Mouse (Mus musculus) liver, postnatal 0 days (tissue): ENCODE measurements around the gene Homer1. TPM values are rescaled to one million over a fixed set of nuclear protein-coding genes. Genes with fewer than 3 reads are reported as not detected.

Experiments used
- ATAC-seq: fragments of 200-750 bp; cut with Nextera tagmentation; 2 replicates; pipeline ENCODE4 v1.8.0; 2017; ENCODE audit warnings: mild to moderate bottlenecking, moderate library complexity
- DNase-seq: peaks from one replicate; pipeline ENCODE4 v3.0.0-alpha.2; 2016
- H3K27ac ChIP-seq: fragments of 300-500 bp; sonication (generic); 2 replicates; pipeline ENCODE4 v1.5.1; 2014; ENCODE audit warnings: antibody characterized with exemption, moderate library complexity, mild to moderate bottlenecking, low read depth
- H3K27me3 ChIP-seq: fragments of 300-500 bp; sonication (generic); 2 replicates; pipeline ENCODE4 v1.6.1; 2014; ENCODE audit warnings: low read length, control low read depth, mixed read lengths; ENCODE audit not compliant: insufficient read depth
- H3K36me3 ChIP-seq: fragments of 300-500 bp; sonication (generic); replicated peaks from 2 replicates; pipeline ENCODE4 v1.6.1; 2014; ENCODE audit warnings: mild to moderate bottlenecking, control low read depth, low read length, moderate library complexity, mixed read lengths; ENCODE audit not compliant: insufficient read depth
- H3K4me1 ChIP-seq: fragments of 300-500 bp; sonication (generic); 2 replicates; pipeline ENCODE4 v1.6.1; 2014; ENCODE audit warnings: antibody characterized with exemption, mild to moderate bottlenecking, control low read depth; ENCODE audit not compliant: insufficient read depth
- H3K4me2 ChIP-seq: fragments of 300-500 bp; sonication (generic); 2 replicates; pipeline ENCODE4 v1.6.1; 2014; ENCODE audit warnings: low read depth, mild to moderate bottlenecking, low read length, moderate library complexity, mixed read lengths
- H3K4me3 ChIP-seq: fragments of 300-500 bp; sonication (generic); 2 replicates; pipeline ENCODE4 v1.5.1; 2014; ENCODE audit warnings: low read depth, low read length
- H3K9ac ChIP-seq: fragments of 300-500 bp; sonication (generic); replicated peaks from 2 replicates; pipeline ENCODE4 v1.6.1; 2014; ENCODE audit warnings: mild to moderate bottlenecking, moderate library complexity
- H3K9me3 ChIP-seq: fragments of 300-500 bp; sonication (generic); 2 replicates; pipeline ENCODE4 v1.6.1; 2016; ENCODE audit warnings: mild to moderate bottlenecking, control low read depth, low read length, mixed read lengths
- CTCF ChIP-seq: sonication (generic); IDR thresholded peaks from 2 replicates; pipeline ENCODE4 v1.5.1; 2016; ENCODE audit warnings: antibody characterized with exemption, low read depth
- EP300 ChIP-seq: IDR thresholded peaks from 2 replicates; pipeline ENCODE4 v1.6.1; 2016; ENCODE audit warnings: antibody characterized with exemption, low read depth, mild to moderate bottlenecking
- WGBS: fragments of 180-500 bp; shearing (Covaris S2); extraction: QIAGEN DNeasy Blood & Tissue Kit; methylation state at CpG from one replicate; pipeline ENCODE4 v1.1.7; 2014; ENCODE audit not compliant: insufficient replicate concordance; 5-methylcytosine and 5-hydroxymethylcytosine counted together
- polyA plus RNA-seq: library from polyadenylated mRNA; unstranded; fragments of >200 nt; fragmentation: Nextera tagmentation; extraction: Ambion mirVana; gene quantifications from 2 replicates; pipeline ENCODE4 v1.2.1, GENCODE M21; 2015

Homer1 gene
- polyA plus RNA-seq, 1 experiment from 2014 or later, result 1.2 TPM

- Histone ChIP-seq H3K27me3 (no peaks in the 10 kb centered on the region), H3K36me3 (no peaks in the 10 kb centered on the region), H3K4me3 (no peak overlapping the region), H3K9me3 (no peaks in the 10 kb centered on the region), H3K9ac (no peak overlapping the region), H3K27ac (no peak overlapping the region), H3K4me1 (no peaks in the 10 kb centered on the region), H3K4me2 (no peak overlapping the region)
- 85% methylated on average over 13 of the region's 13 CpGs for WGBS
- no peak for TF ChIP-seq CTCF
- TF ChIP-seq EP300, result no peak
- DNase-seq (no peak), ATAC-seq (no peak)
Measured at GRCm38 (mm10) chr13:93332491-93332890, 33.1 kb downstream of the Homer1 start.

- no peak for ATAC-seq
- no peak overlapping the region for H3K4me2 ChIP-seq
Measured at GRCm38 (mm10) chr13:93335337-93335736, 35.9 kb downstream of the Homer1 start.

GRCm38 (mm10) chr13:93338394-93338793 lies 39.0 kb downstream of the Homer1 start:
- Histone ChIP-seq H3K9me3 (no peaks in the 10 kb centered on the region), H3K36me3 (no peaks in the 10 kb centered on the region), H3K27ac (no peak overlapping the region), H3K4me3 (no peak overlapping the region), H3K4me1 (no peaks in the 10 kb centered on the region), H3K27me3 (no peaks in the 10 kb centered on the region), H3K4me2 (no peak overlapping the region), H3K9ac (no peak overlapping the region)
- ATAC-seq (no peak), DNase-seq (no peak)
- TF ChIP-seq EP300 (no peak), CTCF (no peak)
- 53% methylated on average over 5 of the region's 5 CpGs for WGBS

More at GRCm38 (mm10) chr13:93335337-93335736, 35.9 kb downstream of the Homer1 start:
- H3K9me3 ChIP-seq, result no peaks in the 10 kb centered on the region
- H3K27ac ChIP-seq, result no peak overlapping the region
- H3K36me3 ChIP-seq, result no peaks in the 10 kb centered on the region
- no peaks in the 10 kb centered on the region for H3K27me3 ChIP-seq
- no peak overlapping the region for H3K9ac ChIP-seq
- no peak overlapping the region for H3K4me3 ChIP-seq
- WGBS, result 64% methylated on average over 2 of the region's 3 CpGs
- DNase-seq, result no peak
- H3K4me1 ChIP-seq, result no peaks in the 10 kb centered on the region
- TF ChIP-seq CTCF, result peak; percentile 44
- TF ChIP-seq EP300, result no peak

GRCm38 (mm10) chr13:93340555-93341278 lies 41.3 kb downstream of the Homer1 start:
- no peak for DNase-seq
- H3K36me3 ChIP-seq, result no peaks in the 10 kb centered on the region
- no peaks in the 10 kb centered on the region; the same call in 1 of the 2 replicates for H3K4me1 ChIP-seq
- H3K27me3 ChIP-seq, result no peaks in the 10 kb centered on the region
- TF ChIP-seq EP300, result no peak
- peak; percentile 58 for TF ChIP-seq CTCF
- no peak overlapping the region for H3K4me3 ChIP-seq
- H3K4me2 ChIP-seq, result peak overlapping the region; percentile 48
- H3K27ac ChIP-seq, result peak overlapping the region; percentile 34
- H3K9me3 ChIP-seq, result no peaks in the 10 kb centered on the region
- ATAC-seq, result peak; percentile 70
- 47% methylated on average over 3 of the region's 3 CpGs for WGBS
- no peak overlapping the region for H3K9ac ChIP-seq

- 60% methylated on average over 5 of the region's 5 CpGs for WGBS
- no peaks in the 10 kb centered on the region for H3K36me3 ChIP-seq
- peaks cover 4% of the 10 kb centered on the region for H3K4me1 ChIP-seq
- no peaks in the 10 kb centered on the region for H3K9me3 ChIP-seq
- DNase-seq (no peak), ATAC-seq (peak; percentile 74)
- peak overlapping the region; percentile 51; the same call in 1 of the 2 replicates for H3K4me2 ChIP-seq
- H3K4me3 ChIP-seq, result no peak overlapping the region
- TF ChIP-seq EP300 (no peak), CTCF (no peak)
- H3K27ac ChIP-seq, result peak overlapping the region; percentile 66; the same call in 1 of the 2 replicates
- H3K9ac ChIP-seq, result no peak overlapping the region
- no peaks in the 10 kb centered on the region for H3K27me3 ChIP-seq
Measured at GRCm38 (mm10) chr13:93342641-93343040, 43.2 kb downstream of the Homer1 start.

GRCm38 (mm10) chr13:93344395-93344794 lies 45.0 kb downstream of the Homer1 start:
- Histone ChIP-seq H3K36me3 (no peaks in the 10 kb centered on the region), H3K4me1 (peaks cover 4% of the 10 kb centered on the region), H3K9me3 (no peaks in the 10 kb centered on the region), H3K9ac (no peak overlapping the region), H3K4me2 (no peak overlapping the region), H3K27me3 (no peaks in the 10 kb centered on the region), H3K4me3 (no peak overlapping the region), H3K27ac (no peak overlapping the region)
- ATAC-seq (no peak), DNase-seq (no peak)
- 56% methylated on average over 1 of the region's 1 CpGs for WGBS
- TF ChIP-seq CTCF (no peak), EP300 (no peak)
